Mouse (Mus musculus) embryonic facial prominence, embryonic 12.5 days (tissue): ENCODE results near the gene Gemin6. TPM values are rescaled to one million over a fixed set of nuclear protein-coding genes. Genes with fewer than 3 reads are reported as not detected.
"Not testable (repeated sequence)": the region's sequence is repeated elsewhere in the genome, so short reads cannot be mapped to it uniquely, and the experiment has no call there.

Source experiments
- ATAC-seq: fragments of 200-750 bp; cut with Nextera tagmentation; 2 replicates; pipeline ENCODE4 v1.8.0; 2017; ENCODE audit not compliant: insufficient number of reproducible peaks, insufficient read depth, low FRiP score, low TSS enrichment
- H3K27ac ChIP-seq: fragments of 300-500 bp; sonication (generic); 2 replicates; pipeline ENCODE4 v1.5.1; 2016; ENCODE audit warnings: mild to moderate bottlenecking
- H3K27me3 ChIP-seq: fragments of 300-500 bp; sonication (generic); 2 replicates; pipeline ENCODE4 v1.6.1; 2016; ENCODE audit warnings: mild to moderate bottlenecking, moderate library complexity
- H3K36me3 ChIP-seq: fragments of 300-500 bp; sonication (generic); 2 replicates; pipeline ENCODE4 v1.6.1; 2016; ENCODE audit warnings: mild to moderate bottlenecking
- H3K4me1 ChIP-seq: fragments of 300-500 bp; sonication (generic); 2 replicates; pipeline ENCODE4 v1.6.1; 2016
- H3K4me2 ChIP-seq: fragments of 300-500 bp; sonication (generic); replicated peaks from 2 replicates; pipeline ENCODE4 v1.6.1; 2016; ENCODE audit warnings: mild to moderate bottlenecking, moderate library complexity
- H3K4me3 ChIP-seq: fragments of 300-500 bp; sonication (generic); 2 replicates; pipeline ENCODE4 v1.5.1; 2016; ENCODE audit warnings: mild to moderate bottlenecking
- H3K9ac ChIP-seq: fragments of 300-500 bp; sonication (generic); 2 replicates; pipeline ENCODE4 v1.6.1; 2016; ENCODE audit warnings: mild to moderate bottlenecking, moderate library complexity
- H3K9me3 ChIP-seq: fragments of 300-500 bp; sonication (generic); 2 replicates; pipeline ENCODE4 v1.6.1; 2016; ENCODE audit warnings: mild to moderate bottlenecking, moderate library complexity
- WGBS: fragments of 180-500 bp; shearing (Covaris S2); methylation state at CpG from one replicate; pipeline ENCODE4 v1.1.7; 2016; 5-methylcytosine and 5-hydroxymethylcytosine counted together
- polyA plus RNA-seq: library from polyadenylated mRNA; unstranded; fragments of >200 nt; fragmentation: Nextera tagmentation; extraction: Ambion mirVana; gene quantifications from 2 replicates; pipeline ENCODE4 v1.2.1, GENCODE M21; 2016

Gene Gemin6
- polyA plus RNA-seq, 1 experiment from 2014 or later: 34.7 TPM

DNA sequence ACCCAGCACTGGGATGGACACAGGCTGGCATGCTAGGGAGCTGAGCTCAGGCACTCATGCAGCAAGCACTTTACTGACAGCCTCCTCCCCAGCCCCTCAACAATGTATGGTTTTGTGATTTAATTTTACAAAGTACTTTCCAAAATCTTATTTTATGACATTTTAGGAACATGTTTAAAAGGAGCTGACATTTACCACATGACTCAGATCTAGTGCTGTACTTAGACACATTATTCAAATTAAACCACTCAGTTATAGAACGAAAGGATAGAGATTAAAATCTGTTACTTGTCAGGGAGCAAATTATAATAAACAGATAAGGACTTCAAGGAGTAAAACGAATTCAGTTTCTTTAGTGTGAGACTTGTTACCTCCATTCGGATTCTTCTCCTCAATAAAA lies 11.2 kb downstream of the Gemin6 start:
- H3K36me3 ChIP-seq: peaks cover 28% of the 10 kb centered on the region
- H3K9ac ChIP-seq: no peak overlapping the region
- H3K4me1 ChIP-seq: no peaks in the 10 kb centered on the region
- H3K4me3 ChIP-seq: no peak overlapping the region
- H3K9me3 ChIP-seq: no peaks in the 10 kb centered on the region
- WGBS: 81% methylated on average over 3 of the region's 3 CpGs
- no peaks in the 10 kb centered on the region for H3K27me3 ChIP-seq
- no peak for ATAC-seq
- no peak overlapping the region for H3K4me2 ChIP-seq
- H3K27ac ChIP-seq: no peak overlapping the region

DNA sequence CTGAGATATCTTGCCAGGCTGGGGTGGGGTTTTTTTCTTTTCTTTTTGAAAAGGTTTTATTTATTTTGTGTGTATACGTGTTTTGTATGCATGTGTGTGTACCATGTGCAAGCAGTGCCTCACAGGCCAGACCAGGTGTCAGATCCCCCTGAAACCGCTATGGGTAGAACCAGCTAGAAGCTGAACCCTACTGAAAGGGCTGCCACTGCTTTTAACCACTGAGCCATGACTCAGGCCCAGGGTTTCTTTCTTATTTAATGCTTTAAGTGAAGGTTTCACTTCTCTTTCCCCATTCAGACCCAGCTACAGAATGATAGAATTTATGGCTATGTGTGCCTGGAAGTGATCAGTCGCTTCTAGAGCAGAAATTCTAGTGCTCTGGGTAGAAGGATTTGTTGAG lies 12.6 kb downstream of the Gemin6 start:
- 91% methylated on average over 3 of the region's 3 CpGs for WGBS
- Histone ChIP-seq H3K4me2 (no peak overlapping the region), H3K4me3 (no peak overlapping the region), H3K27me3 (no peaks in the 10 kb centered on the region), H3K36me3 (peaks cover 37% of the 10 kb centered on the region), H3K9ac (no peak overlapping the region), H3K9me3 (no peaks in the 10 kb centered on the region), H3K27ac (no peak overlapping the region), H3K4me1 (no peaks in the 10 kb centered on the region)
- no peak for ATAC-seq

DNA sequence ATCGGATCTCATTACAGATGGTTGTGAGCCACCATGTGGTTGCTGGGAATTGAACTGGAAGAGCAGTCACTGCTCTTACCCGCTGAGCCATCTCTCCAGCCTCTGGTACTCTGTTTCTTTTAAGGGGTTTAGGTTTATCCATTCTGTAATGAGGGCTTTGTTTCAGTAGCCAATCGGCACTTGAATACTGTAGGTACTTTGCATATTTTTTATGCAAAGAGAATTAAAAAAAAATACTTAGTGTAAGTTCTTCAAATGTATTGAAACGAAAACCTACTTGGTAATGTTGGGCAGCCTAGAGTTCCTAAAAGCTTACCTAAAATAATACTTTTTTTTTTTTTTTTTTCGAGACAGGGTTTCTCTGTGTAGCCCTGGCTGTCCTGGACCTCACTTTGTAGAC lies 13.2 kb downstream of the Gemin6 start:
- Histone ChIP-seq H3K36me3 (peaks cover 43% of the 10 kb centered on the region), H3K4me3 (no peak overlapping the region), H3K27ac (no peak overlapping the region), H3K4me2 (no peak overlapping the region), H3K4me1 (no peaks in the 10 kb centered on the region), H3K9ac (no peak overlapping the region), H3K27me3 (no peaks in the 10 kb centered on the region), H3K9me3 (no peaks in the 10 kb centered on the region)
- WGBS: 87% methylated on average over 5 of the region's 5 CpGs
- no peak for ATAC-seq

DNA sequence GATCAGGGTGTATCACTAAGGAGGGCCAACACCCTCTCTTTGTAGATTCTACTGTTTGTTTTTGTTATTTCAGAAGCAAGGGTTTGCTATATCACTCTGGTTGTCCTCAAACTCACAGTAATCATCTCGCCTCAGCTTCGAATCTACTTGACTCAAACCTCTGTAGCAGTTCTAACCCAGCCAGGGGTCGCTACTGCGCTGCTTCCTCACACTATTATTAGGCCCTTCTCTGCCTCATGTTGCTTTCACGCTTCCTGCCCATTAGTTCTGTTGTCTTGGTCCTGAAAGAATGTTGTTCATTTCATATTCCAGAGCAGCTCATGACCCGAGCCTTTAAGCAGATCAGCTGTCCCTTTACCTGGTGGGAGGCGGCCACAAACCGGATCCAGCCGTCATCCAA lies 17.4 kb downstream of the Gemin6 start:
- Histone ChIP-seq H3K4me2 (no peak overlapping the region), H3K27ac (no peak overlapping the region), H3K4me3 (no peak overlapping the region), H3K4me1 (no peaks in the 10 kb centered on the region), H3K36me3 (peaks cover 83% of the 10 kb centered on the region), H3K9me3 (no peaks in the 10 kb centered on the region), H3K9ac (no peak overlapping the region), H3K27me3 (no peaks in the 10 kb centered on the region)
- WGBS: 91% methylated on average over 9 of the region's 9 CpGs
- ATAC-seq: no peak

DNA sequence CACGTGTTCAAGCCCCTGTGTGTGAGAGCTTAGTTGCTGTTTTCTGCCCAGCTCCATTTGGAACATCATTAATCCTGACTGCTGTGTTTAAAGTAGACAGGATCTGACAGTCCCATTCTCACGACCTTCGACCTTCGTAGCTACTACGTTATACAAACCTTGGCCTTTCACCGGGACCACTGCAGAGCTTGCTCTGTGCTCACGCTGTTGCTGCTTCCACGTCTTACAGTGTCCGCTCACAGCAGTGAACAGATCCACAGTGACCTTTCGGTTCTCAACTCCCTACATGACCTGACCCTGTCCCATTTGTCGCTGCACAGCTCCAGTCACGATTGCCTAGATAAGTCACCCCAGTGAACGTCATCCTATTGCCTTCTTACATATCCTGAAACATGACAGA lies 18.9 kb downstream of the Gemin6 start:
- Histone ChIP-seq H3K9me3 (no peaks in the 10 kb centered on the region), H3K4me1 (no peaks in the 10 kb centered on the region), H3K27me3 (no peaks in the 10 kb centered on the region), H3K9ac (no peak overlapping the region), H3K36me3 (peaks cover 91% of the 10 kb centered on the region), H3K4me2 (no peak overlapping the region), H3K27ac (no peak overlapping the region), H3K4me3 (no peak overlapping the region)
- no peak for ATAC-seq
- 78% methylated on average over 13 of the region's 13 CpGs for WGBS

DNA sequence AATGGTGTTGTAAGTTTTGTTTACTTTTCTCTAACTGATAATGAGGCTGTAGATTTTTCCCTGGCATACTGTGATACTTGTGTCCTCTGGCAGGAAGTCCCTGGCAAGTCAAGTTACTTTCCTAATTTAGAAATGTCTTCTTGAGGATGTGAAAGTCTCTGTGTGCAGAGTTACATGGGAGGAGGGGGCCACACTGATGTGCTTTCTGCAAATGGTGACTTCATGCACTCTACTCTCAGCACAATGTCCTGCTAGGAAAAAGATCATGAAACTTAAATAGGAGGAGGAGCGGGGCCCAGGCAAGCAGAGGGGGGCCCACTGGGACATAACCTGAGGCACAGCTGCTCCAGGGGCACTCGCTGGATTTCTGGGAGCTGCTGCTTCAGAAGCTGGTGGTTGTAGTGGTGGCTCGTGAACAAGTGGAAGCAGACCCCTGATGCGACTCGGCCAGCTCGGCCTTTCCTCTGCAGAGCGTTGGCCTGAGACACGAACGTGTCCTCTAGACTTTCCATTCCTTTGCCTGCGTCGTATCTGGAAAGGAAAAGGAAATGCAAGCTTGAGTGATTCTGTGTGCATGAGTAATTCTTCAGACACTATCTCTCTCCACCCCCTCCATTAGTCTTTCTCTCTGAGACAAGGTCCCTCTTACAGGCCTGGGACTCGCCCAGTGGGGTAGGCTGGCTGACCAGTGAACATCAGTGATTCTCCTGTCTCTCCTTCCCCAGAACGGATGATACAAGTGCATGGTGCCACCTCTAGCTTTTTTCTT lies 28.7 kb downstream of the Gemin6 start:
- Histone ChIP-seq H3K4me2 (no peak overlapping the region), H3K9ac (no peak overlapping the region), H3K36me3 (peaks cover 92% of the 10 kb centered on the region), H3K4me1 (no peaks in the 10 kb centered on the region), H3K4me3 (no peak overlapping the region), H3K9me3 (no peaks in the 10 kb centered on the region), H3K27ac (no peak overlapping the region), H3K27me3 (no peaks in the 10 kb centered on the region)
- no peak for ATAC-seq
- 86% methylated on average over 13 of the region's 13 CpGs for WGBS

DNA sequence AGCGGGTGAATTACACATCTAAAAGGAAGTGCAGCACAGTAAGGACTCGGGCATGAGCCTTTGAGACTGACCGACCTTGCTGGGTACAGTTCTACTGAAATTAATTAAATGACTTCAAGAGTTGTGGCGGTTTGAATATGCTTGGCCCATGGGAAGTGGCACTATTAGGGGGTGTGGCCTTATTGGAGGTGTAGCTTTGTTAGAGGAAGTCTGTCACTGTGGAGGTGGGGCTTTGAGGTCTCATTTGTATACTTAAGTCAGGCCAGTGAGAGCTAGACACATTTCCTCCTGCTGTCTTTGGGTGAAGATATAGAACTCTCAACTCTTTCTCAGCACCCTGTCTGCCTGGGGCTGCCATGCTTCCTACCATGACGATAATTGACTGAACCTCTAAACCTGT lies 30.2 kb downstream of the Gemin6 start:
- peaks cover 96% of the 10 kb centered on the region for H3K36me3 ChIP-seq
- H3K4me2 ChIP-seq: no peak overlapping the region
- 94% methylated on average over 5 of the region's 5 CpGs for WGBS
- no peak overlapping the region for H3K9ac ChIP-seq
- H3K4me3 ChIP-seq: no peak overlapping the region
- no peaks in the 10 kb centered on the region for H3K9me3 ChIP-seq
- ATAC-seq: no peak
- H3K4me1 ChIP-seq: no peaks in the 10 kb centered on the region
- no peaks in the 10 kb centered on the region for H3K27me3 ChIP-seq
- H3K27ac ChIP-seq: no peak overlapping the region

DNA sequence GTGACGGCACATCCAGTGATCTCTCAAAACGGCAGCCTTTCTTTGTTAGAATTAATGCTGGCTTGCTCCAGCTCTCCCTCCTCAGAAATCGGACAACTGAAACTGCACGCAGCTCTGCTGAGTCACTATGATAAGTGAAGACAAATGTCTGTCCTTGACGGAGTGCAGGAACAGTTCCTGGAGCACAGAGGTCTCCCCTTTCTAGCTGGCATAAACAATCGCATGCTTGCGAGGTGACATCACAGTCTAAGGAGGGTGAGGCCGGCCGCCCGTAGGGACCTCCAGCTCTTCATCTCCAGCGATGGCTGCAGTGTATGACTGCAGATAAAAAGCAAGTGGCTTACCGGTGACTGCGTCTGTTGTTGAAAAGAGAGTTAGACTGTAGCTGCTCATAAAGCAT lies 31.0 kb downstream of the Gemin6 start:
- H3K27ac ChIP-seq: no peak overlapping the region
- H3K4me2 ChIP-seq: no peak overlapping the region
- peaks cover 94% of the 10 kb centered on the region for H3K36me3 ChIP-seq
- no peaks in the 10 kb centered on the region for H3K4me1 ChIP-seq
- no peaks in the 10 kb centered on the region for H3K27me3 ChIP-seq
- no peak overlapping the region for H3K9ac ChIP-seq
- WGBS: 46% methylated on average over 13 of the region's 13 CpGs
- no peaks in the 10 kb centered on the region for H3K9me3 ChIP-seq
- ATAC-seq: 0 out of 2 replicates have a peak, but pooled peaks have one; percentile 69
- no peak overlapping the region for H3K4me3 ChIP-seq

DNA sequence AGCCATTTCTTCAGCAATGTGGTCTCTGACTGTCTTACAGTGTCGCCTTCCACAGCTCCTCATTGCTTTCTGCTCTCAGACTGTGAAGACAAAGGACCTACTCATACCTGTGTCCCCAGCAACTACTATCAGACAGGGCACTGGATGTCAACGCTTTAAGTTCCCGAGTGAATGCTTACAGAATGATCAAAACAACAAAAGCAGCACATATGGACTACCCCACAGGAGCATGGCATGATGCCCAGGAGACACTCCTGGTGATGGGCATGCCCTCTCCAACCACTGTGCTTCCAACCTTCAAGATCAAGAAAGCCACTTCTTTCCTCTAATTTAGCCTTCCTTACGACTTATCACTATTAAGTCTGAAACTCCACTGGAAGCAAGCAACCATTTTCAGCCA lies 42.8 kb downstream of the Gemin6 start:
- H3K27ac ChIP-seq: no peak overlapping the region
- 91% methylated on average over 4 of the region's 4 CpGs for WGBS
- H3K36me3 ChIP-seq: peaks cover 86% of the 10 kb centered on the region
- no peak overlapping the region for H3K9ac ChIP-seq
- no peak for ATAC-seq
- H3K9me3 ChIP-seq: no peaks in the 10 kb centered on the region
- no peaks in the 10 kb centered on the region for H3K4me1 ChIP-seq
- no peak overlapping the region for H3K4me2 ChIP-seq
- no peaks in the 10 kb centered on the region for H3K27me3 ChIP-seq
- H3K4me3 ChIP-seq: no peak overlapping the region

DNA sequence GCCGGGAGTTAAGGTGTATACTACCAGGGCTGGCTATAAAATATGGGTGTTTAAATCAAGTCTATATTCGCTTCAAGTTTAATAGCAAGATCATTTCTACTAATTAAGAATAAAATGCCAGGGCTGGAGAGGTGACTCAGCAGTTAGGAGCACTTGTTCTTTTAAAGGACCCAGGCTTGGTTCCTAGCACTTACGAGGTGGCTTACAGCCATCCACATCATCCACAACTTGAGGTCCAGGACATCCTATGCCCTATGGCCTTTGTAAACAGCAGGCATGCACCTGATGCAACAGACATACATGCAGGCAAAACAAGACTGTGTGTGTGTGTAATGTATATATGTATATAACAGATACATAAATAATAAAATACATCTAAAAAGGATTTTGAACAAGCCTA lies 43.9 kb downstream of the Gemin6 start:
- no peak overlapping the region for H3K4me3 ChIP-seq
- no peaks in the 10 kb centered on the region for H3K4me1 ChIP-seq
- no peak overlapping the region for H3K27ac ChIP-seq
- H3K9me3 ChIP-seq: no peaks in the 10 kb centered on the region
- no peak overlapping the region for H3K4me2 ChIP-seq
- ATAC-seq: no peak
- H3K9ac ChIP-seq: no peak overlapping the region
- H3K27me3 ChIP-seq: no peaks in the 10 kb centered on the region
- 95% methylated on average over 3 of the region's 3 CpGs for WGBS
- H3K36me3 ChIP-seq: peaks cover 88% of the 10 kb centered on the region

DNA sequence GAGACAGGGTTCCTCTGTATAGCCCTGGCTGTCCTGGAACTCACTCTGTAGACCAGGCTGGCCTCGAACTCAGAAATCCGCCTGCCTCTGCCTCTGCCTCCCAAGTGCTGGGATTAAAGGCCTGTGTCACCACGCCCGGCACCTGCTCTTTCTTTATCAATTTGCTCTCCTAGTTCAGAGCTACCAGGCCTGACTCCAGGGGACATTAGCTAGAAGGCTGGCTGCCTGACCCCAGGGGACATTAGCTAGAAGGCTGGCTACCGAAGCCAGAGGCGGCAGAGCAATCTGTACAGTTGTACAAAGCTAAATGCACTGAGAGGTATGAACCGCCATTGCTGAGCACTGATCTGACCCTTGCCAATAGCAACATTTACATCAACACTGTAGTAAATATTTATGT lies 46.4 kb downstream of the Gemin6 start:
- not testable (repeated sequence) for H3K4me3 ChIP-seq, H3K27ac ChIP-seq, H3K9ac ChIP-seq, H3K4me1 ChIP-seq, H3K9me3 ChIP-seq, H3K27me3 ChIP-seq, ATAC-seq, H3K4me2 ChIP-seq
- whole genome bisulfite sequencing: 92% methylated on average over 7 of the region's 7 CpGs
- peaks cover 85% of the 10 kb centered on the region for H3K36me3 ChIP-seq
